Mouse (Mus musculus) embryonic fibroblast, embryonic 13.5 days (primary cell): ENCODE measurements around the gene Flna. TPM values are rescaled to one million over a fixed set of nuclear protein-coding genes. Genes with fewer than 3 reads are reported as not detected.

Source experiments
- H3K27ac ChIP-seq: 2 replicates; pipeline ENCODE4 v1.5.1; 2012; ENCODE audit warnings: low read length, control low read depth, inconsistent platforms; ENCODE audit not compliant: insufficient read depth
- H3K4me1 ChIP-seq: 2 replicates; pipeline ENCODE4 v1.6.1; 2011; ENCODE audit warnings: low read length; ENCODE audit not compliant: control insufficient read depth, insufficient read depth
- H3K4me3 ChIP-seq: 2 replicates; pipeline ENCODE4 v1.5.1; 2011; ENCODE audit warnings: mild to moderate bottlenecking, control low read depth, low read length; ENCODE audit not compliant: insufficient read depth
- CTCF ChIP-seq: IDR thresholded peaks from 2 replicates; pipeline ENCODE4 v1.5.1; 2011; ENCODE audit warnings: mild to moderate bottlenecking, control low read depth, low read length, moderate library complexity, borderline replicate concordance; ENCODE audit not compliant: insufficient read depth
- POLR2A ChIP-seq: IDR thresholded peaks from 2 replicates; pipeline ENCODE4 v1.6.1; 2011; ENCODE audit warnings: low read depth, mild to moderate bottlenecking, control low read depth, low read length, moderate library complexity
- polyA plus RNA-seq: library from polyadenylated mRNA; stranded (reverse); fragments of >200 nt; gene quantifications from 2 replicates; pipeline ENCODE4 v1.2.4, GENCODE M21; 2011; ENCODE audit warnings: low read depth; ENCODE audit not compliant: missing spikeins, insufficient read length

Gene Flna
- 1,955 and 2,266 TPM in 2 replicates for polyA plus RNA-seq

DNA sequence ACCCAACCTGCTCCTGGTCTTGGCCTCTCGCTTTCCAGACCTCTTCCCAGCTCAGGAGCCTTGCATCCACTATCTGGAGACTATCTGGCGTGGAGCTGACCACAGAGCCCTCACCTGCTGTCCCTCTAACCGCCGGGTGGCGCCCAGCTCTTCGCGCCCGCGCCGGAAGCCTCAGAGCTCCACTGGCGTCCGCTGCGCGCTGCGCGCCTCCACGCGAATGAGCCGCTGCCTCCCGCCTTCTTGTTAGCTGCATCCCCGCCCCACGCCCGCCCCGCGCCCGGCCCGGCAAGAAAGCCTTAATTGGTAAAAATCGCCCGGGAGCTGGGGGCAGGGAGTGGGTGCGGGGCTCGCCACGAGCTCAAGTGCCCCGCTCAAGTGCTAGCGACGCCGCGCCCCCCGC is at the start of gene Flna:
TSS of gene Flna (minus strand) at position 206 of the 400 bp plus-strand sequence.
- H3K4me3 ChIP-seq: peak within 1 kb of the TSS; percentile 69
- H3K4me1 ChIP-seq: peaks cover 6% of the 10 kb centered on the region; the same call in 1 of the 2 replicates
- H3K27ac ChIP-seq: peak within 1 kb of the TSS; percentile 93
- no peak for TF ChIP-seq CTCF
- no peak for TF ChIP-seq POLR2A

DNA sequence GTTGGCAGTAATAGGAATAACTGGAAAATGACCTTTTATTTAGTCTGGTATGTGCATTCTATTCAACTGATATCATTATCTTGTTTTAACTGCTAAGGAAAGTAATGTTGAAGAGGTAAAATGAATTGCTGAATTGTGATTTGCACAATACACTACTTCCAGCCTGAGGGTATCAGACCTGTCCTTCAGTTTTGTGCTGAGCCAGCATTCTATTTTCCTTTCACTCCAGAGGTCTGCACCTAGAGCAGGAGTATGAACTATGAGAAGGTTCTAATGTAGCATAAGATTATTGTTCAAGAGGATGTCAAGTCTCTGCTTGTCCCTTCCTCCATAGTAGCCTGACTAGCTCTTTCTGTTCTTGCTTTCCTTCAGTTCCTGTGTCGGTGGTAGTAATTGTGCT is 48.7 kb upstream of the Flna start:
- Histone ChIP-seq H3K27ac (no peak overlapping the region), H3K4me3 (no peak overlapping the region), H3K4me1 (no peaks in the 10 kb centered on the region; the same call in 1 of the 2 replicates)
- TF ChIP-seq CTCF: no peak
- TF ChIP-seq POLR2A: no peak

DNA sequence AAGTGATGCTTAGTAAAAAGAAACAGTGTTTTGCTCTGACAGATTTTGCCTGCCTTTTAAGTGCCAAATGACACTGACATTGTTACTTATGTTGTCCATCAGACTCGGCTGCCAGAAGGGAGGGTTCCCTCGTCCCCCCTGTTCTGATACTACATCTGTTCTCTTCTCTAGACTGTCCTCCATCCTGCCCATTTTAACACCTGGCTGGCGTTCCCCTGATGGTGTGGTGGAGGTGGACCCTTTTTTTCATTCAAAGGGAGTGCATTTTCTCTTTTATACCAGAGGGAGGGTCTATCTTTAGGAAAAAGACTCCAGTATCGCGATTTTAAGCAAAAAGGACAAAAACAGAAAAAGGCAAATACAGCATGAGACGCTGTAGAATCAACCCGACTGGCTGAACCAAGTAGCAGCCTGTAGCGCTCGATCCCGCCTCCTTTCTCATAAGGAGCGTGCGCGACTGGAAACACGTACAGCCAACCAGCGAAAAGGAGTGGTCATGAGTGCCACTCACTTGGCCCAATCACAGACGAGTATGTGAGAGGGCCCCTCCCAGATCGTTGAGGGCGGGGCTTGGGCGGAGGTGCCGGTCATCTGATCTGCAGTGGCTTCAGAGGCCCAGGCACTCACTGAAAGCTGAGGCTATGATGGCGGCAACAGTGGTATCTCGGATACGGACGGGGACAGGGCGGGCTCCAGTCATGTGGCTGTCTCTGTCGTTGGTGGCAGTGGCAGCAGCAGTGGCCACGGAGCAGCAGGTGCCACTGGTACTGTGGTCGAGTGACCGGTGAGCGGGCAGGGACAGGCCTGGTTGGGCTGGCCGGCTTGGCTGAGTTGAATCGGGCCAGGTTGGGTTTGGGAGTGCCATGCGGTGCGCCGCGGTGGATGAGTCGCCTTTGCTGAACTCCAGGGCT is 47.2 kb upstream of the Flna start, which contains the start of gene Atp6ap1:
TSS of gene Atp6ap1 (plus strand) at position 560 of the 911 bp plus-strand sequence.
- TF ChIP-seq POLR2A (peak; percentile 93), CTCF (no peak)

DNA sequence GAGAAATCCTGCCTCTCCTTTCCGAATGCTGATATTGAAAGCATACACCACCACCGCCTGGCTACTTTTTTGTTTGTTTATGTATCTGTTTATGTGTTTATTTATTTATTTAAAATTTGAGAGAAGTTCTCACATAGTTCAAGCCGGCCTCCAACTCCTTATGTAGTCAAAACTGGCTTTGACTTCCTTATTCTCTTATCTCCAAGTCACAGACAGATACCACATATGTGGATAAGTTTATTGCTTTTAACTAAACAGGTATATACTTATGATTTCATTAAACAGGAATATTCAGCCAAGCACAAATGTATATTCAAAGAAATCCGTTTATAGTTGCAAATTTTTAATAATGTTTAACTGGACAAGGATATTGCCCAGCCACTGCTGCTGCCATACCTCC is 43.8 kb upstream of the Flna start:
- TF ChIP-seq CTCF (no peak), POLR2A (no peak)
- no peak overlapping the region for H3K27ac ChIP-seq
- no peak overlapping the region for H3K4me3 ChIP-seq
- no peaks in the 10 kb centered on the region; the same call in 1 of the 2 replicates for H3K4me1 ChIP-seq

More for the DNA sequence above, 47.2 kb upstream of the Flna start, which contains the start of gene Atp6ap1:
- Histone ChIP-seq H3K4me3 (peak within 1 kb of the TSS; percentile 73), H3K4me1 (no peaks in the 10 kb centered on the region; the same call in 1 of the 2 replicates), H3K27ac (peak within 1 kb of the TSS; percentile 41)

DNA sequence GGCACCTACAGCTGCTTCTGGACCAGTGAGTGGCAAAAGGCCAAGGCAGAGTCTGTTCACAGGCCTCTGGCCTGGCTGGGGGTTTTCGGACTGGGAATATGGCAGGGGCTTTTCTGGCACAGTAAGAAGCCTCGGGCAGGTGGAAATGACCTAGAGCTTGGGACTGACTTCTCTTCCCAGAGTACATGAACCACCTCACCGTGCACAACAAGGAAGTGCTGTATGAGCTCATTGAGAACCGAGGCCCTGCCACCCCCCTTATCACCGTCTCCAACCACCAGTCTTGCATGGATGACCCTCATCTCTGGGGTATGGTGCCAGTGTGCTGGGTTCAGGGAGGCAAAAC is 33.4 kb upstream of the Flna start:
- Histone ChIP-seq H3K4me1 (no peaks in the 10 kb centered on the region), H3K4me3 (peak overlapping the region; percentile 87), H3K27ac (peak overlapping the region; percentile 47; the same call in 1 of the 2 replicates)
- TF ChIP-seq CTCF: no peak
- TF ChIP-seq POLR2A: no peak

DNA sequence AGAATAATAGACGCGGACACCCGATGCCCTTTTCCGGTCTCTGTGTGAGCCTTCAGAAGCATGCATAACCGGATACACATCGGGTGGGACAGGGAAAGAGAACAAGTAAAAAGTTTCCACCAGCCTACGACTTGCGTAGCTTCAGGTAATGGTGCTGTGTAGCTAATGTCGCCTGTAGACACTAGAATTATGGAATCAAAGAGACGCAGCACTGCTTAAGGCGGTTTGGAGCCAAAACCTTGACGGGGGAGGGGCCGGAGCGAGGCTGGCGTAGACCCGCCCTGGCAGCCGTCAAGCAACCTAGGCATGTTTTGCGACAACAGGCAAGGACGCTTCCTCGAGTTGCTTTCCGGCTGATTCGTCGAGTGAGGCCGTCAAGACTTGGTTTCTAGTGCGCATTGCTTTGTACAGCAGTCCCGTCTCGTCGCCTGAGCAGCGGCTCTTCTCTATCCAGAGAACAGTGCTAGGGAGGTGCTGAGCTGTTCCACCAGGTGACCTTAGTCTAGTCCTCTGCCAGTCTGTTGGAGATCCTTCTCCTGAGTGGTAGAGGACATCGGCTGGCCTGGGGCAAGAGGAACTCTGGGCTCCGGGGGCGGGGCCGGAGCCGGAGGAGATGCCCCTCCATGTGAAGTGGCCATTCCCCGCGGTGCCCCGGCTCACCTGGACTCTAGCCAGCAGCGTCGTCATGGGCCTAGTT is 32.9 kb upstream of the Flna start:
- no peaks in the 10 kb centered on the region for H3K4me1 ChIP-seq
- peak overlapping the region; percentile 86 for H3K27ac ChIP-seq
- peak overlapping the region; percentile 87 for H3K4me3 ChIP-seq
- TF ChIP-seq CTCF (no peak), POLR2A (peak; percentile 83)

DNA sequence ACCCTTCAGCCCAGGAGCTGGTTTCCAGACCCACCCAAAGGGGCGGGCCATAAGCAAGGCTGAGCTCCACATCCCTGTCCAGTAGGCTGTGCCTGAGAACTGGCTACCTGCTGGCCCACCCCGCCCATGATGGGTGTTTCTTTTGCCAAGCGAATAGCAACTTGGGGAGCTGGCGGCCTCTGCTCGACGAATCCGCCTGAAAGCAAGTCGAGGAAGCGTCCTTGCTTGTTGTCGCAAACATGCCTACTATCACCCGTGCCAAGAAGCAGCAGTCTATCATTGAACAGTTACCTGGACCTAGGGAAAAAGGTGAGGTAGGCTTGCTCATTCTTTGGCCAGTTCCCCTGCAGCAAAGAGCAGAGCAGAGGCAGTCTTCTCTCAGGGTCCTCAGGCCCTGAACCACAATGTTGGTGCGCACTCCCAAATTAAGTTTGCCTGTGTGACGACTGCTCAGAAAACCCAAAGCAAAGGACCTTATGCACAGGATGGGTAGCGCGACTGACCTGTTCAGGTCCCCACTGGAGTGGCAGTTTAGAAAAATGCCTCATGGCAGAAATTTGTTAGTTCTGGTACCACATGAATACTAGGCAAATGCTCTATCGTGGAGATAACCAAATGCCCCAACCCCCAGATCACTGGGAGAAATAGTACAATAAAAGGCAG is 32.2 kb upstream of the Flna start, which contains the start of the genes Taz and Dnase1l1:
TSS of gene Taz (plus strand) at position 181 of the 663 bp plus-strand sequence.
TSS of gene Dnase1l1 (minus strand) at position 606 of the 663 bp plus-strand sequence.
- H3K4me3 ChIP-seq: peak within 1 kb of the TSS; percentile 87
- H3K27ac ChIP-seq: peak within 1 kb of the TSS; percentile 86
- TF ChIP-seq POLR2A (peak; percentile 65), CTCF (no peak)
- H3K4me1 ChIP-seq: no peaks in the 10 kb centered on the region

DNA sequence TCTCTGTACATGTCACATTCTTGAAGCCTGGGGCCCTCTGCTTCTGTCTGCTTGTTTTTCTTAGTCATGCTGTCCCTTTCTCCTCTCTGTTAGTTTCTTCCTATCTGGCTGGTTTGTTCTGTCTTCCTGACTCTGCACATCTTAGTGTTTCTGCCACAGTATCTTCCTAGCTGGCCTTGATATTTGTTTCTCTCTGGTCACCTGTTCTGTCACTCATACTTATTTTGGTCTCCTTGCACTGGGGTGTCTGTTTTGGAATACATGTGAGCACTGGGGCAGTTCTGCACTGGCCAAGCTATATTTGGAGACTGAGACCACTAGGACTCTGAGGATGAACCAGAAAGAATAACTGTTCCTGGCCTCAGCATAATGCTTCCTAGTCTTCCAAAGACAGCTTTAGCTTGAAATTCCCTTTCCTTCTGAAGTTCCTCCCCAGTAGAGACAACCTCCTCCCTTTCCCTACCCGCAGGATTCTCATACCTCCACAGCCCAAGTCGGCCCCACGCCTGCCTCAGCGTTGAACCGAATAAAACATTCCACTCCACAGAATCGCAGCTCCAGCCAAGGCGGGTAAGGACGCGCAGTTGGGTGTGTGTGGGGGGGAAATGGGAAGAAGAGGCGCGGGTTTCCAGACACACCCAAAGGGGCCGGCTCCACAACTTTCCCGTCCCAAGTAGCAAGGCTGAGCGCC is 31.6 kb upstream of the Flna start:
- H3K4me3 ChIP-seq: peak overlapping the region; percentile 44

More for the DNA sequence above, 31.6 kb upstream of the Flna start:
- H3K4me1 ChIP-seq: no peaks in the 10 kb centered on the region
- H3K27ac ChIP-seq: peak overlapping the region; percentile 35
- TF ChIP-seq CTCF (no peak), POLR2A (peak; percentile 48)
